Mouse (Mus musculus) thymus, postnatal 36 days (tissue): ENCODE measurements around the gene Acadsb.

Experiments
- DNase-seq, 2 experiments: peaks; one replicate each; pipeline ENCODE4 v3.0.0; 2022; ENCODE audit warnings: mixed read lengths in 2 of 2

The Acadsb gene

DNA sequence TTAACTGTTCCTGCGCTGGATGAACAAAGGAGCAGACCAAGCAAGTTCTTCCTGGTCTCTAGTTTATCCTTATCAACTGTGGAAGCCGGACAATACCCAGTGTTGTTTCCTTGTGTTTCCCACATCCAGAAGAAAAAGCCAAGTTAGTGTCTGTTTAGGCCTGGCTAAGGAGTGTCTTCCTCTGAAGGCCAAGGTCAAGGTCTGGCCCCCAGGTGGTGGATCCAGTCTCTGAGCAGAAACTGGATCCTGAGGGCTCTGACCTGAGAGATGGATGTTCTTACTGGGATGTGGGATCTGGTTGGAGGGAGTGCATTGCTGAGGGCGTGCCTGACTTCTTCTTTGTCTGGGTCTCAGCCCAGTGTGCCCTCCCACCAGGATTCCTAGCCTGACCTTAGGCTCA is 55.3 kb downstream of the Acadsb start:
- no peak for DNase-seq

DNA sequence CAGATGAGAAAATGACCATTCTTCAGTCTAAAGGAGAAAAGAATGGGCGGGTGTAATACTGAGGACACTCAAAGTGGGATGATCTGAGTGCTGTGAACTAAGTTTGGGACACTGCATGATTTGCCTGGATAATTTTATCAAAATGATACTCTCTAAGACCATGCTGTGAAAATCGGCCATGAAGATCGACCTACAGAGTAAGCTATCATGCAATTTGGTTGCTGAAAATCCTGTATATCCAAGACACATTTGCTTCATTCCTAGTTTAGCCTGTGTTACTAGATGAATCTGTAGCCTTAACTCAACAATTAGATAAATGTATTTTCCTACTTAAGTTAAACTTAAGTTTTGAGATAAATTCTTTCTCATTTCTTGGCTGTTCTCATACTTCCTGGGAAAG is 56.9 kb downstream of the Acadsb start:
- no peak for DNase-seq

DNA sequence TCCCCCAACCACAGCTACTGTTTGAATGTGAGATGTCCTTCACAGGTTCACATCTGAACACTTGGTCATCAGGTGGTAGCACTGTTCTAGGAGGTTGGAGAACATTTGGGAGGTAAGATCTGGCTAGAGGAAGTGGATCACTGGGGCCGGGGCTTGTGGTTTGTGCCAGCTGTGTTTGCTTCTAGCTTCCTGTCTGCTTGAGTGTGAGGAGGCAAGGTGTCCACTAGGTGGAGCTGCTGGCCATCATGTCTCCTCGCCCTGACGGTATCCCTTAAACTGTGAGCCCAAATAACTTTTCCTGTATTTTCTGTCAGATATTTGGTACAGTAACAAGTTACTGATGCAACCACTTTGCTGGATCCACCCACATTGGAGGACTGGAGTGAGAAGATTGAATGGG is 59.1 kb downstream of the Acadsb start:
- DNase-seq = peak; percentile 7 to 10

DNA sequence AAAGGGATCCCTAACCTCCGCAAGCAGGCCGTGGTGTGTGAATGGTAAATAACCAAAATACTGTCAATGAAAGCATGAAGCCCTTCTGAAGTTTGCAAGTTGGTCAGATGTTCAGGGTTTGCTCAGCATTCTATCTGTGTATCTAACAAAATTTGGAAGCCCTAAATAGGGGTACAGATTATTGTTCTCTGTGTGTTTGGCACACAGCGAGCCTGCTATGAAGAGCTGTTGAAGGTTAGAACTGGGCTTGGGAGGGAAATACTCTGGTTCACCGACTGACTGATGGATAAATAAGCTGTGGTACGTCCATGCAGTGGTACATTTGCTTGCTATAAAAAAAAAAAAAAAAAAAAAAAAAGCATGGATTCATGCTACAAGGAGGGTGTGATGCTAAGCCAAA is 61.1 kb downstream of the Acadsb start:
- no peak for DNase-seq

DNA sequence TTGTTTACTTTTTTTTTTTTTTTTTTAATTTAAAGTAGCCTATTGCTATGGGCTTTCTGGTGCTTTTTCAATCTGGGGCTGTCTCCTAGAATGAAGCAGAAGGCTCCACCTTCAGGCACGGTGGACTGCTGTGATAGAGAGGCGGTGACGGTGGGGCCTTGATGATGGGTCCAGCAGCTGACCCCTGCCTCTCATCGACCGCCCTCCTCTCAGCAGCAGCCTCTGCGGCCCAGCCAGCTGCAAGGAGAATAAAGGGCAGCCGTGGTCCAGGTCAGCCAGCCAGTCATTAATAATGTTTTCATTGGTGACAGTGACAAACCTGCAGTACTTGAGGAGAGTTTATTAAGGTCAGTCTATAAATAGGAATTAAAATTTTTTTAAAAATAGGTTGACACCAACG is 66.7 kb downstream of the Acadsb start:
- DNase-seq = no peak

DNA sequence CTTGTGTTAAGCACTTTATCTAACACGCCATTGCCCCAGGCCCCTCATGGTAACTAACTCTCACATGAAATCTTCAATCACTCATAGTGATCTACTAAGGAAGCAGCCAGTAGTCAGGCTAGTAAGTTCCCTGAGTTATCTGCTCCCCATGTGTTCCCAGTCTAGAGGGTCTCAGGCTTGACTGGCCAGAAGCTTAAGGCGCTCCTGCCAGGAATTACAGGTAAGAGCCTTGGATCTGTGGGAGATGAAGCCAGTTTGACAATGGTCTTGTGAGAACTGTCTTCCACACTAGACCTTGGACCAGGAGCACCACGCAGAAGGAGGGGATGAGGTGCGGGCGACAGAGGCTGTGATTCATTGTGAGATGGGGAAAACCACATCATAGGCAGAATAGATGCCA is 68.0 kb downstream of the Acadsb start:
- no peak for DNase-seq
